Mouse (Mus musculus) heart, adult 2 months (tissue): ENCODE measurements at regions not wholly inside any gene's neighbourhood (a gene's known extent, or its start where the extent isn't known, plus 50 kb on each side); places are given as distances from the start of the nearest gene placed in this dataset.

ENCODE experiments used
- CTCF ChIP-seq: fragments of 200-600 bp; IDR thresholded peaks from 2 replicates; pipeline ENCODE4 v1.8.1; 2022; ENCODE audit warnings: antibody characterized with exemption, mild to moderate bottlenecking, moderate library complexity
- POLR2A ChIP-seq: fragments of 200-500 bp; IDR thresholded peaks from 2 replicates; pipeline ENCODE4 v1.6.1; 2011; ENCODE audit warnings: mild to moderate bottlenecking, low read depth, low read length, control low read depth; ENCODE audit not compliant: insufficient read depth

- TF ChIP-seq POLR2A: no peak
- TF ChIP-seq CTCF: no peak
Observed at GRCm38 (mm10) chr7:70756676-70757075, 390.1 kb upstream of the Nr2f2 start.
